Mouse (Mus musculus) embryonic facial prominence, embryonic 15.5 days (tissue): Measurements from ENCODE around the gene Cmtm4. TPM values are rescaled to one million over a fixed set of nuclear protein-coding genes. Genes with fewer than 3 reads are reported as not detected.

Experiments
- ATAC-seq: fragments of 200-750 bp; cut with Nextera tagmentation; 2 replicates; pipeline ENCODE4 v1.8.0; 2017; ENCODE audit warnings: low read depth, moderate TSS enrichment; ENCODE audit not compliant: insufficient number of reproducible peaks, low FRiP score, low TSS enrichment
- H3K27ac ChIP-seq: fragments of 300-500 bp; sonication (generic); replicated peaks from 2 replicates; pipeline ENCODE4 v1.5.1; 2015; ENCODE audit warnings: mild to moderate bottlenecking, inconsistent platforms
- H3K27me3 ChIP-seq: fragments of 300-500 bp; sonication (generic); 2 replicates; pipeline ENCODE4 v1.6.1; 2015; ENCODE audit warnings: inconsistent platforms
- H3K36me3 ChIP-seq: fragments of 300-500 bp; sonication (generic); 2 replicates; pipeline ENCODE4 v1.6.1; 2015; ENCODE audit warnings: mild to moderate bottlenecking, inconsistent platforms
- H3K4me1 ChIP-seq: fragments of 300-500 bp; sonication (generic); 2 replicates; pipeline ENCODE4 v1.6.1; 2015; ENCODE audit warnings: inconsistent platforms
- H3K4me2 ChIP-seq: fragments of 300-500 bp; sonication (generic); replicated peaks from 2 replicates; pipeline ENCODE4 v1.6.1; 2015; ENCODE audit warnings: mild to moderate bottlenecking, inconsistent platforms
- H3K4me3 ChIP-seq: fragments of 300-500 bp; sonication (generic); replicated peaks from 2 replicates; pipeline ENCODE4 v1.5.1; 2015; ENCODE audit warnings: mild to moderate bottlenecking, inconsistent platforms
- H3K9ac ChIP-seq: fragments of 300-500 bp; sonication (generic); 2 replicates; pipeline ENCODE4 v1.6.1; 2015; ENCODE audit warnings: inconsistent platforms
- H3K9me3 ChIP-seq: fragments of 300-500 bp; sonication (generic); replicated peaks from 2 replicates; pipeline ENCODE4 v1.6.1; 2016; ENCODE audit warnings: inconsistent platforms
- WGBS: fragments of 180-500 bp; shearing (Covaris S2); methylation state at CpG from one replicate; pipeline ENCODE4 v1.1.7; 2015; 5-methylcytosine and 5-hydroxymethylcytosine counted together
- polyA plus RNA-seq: library from polyadenylated mRNA; unstranded; fragments of >200 nt; fragmentation: Nextera tagmentation; extraction: Ambion mirVana; gene quantifications from 2 replicates; pipeline ENCODE4 v1.2.1, GENCODE M21; 2015

Cmtm4 gene
- polyA plus RNA-seq, 1 experiment from 2014 or later, result 2.9 TPM

DNA sequence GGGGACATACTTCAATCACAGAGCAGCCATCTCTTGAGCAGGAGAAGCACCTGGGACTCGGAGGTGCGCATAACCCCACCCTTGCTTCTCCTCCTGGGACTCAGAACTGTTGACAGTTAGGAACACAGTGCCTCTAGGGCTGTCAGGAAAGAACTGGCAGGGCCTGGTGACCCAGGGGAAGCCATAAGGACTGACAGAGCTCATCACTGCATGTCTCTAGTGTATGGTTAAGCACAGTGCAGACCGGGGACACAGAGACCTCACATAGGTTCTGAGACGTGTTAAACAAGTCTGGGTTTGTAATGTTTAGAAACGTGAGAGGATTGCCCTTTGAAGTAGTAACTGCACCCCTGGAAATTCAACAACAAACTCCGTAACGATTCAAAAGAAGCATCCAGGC lies 8.1 kb downstream of the Cmtm4 start:
- Histone ChIP-seq H3K27ac (no peak overlapping the region; the same call in 1 of the 2 replicates), H3K27me3 (no peaks in the 10 kb centered on the region), H3K4me1 (peaks cover 45% of the 10 kb centered on the region), H3K4me2 (no peak overlapping the region), H3K36me3 (no peaks in the 10 kb centered on the region), H3K9ac (no peak overlapping the region), H3K4me3 (no peak overlapping the region), H3K9me3 (no peaks in the 10 kb centered on the region)
- ATAC-seq, result peak; percentile 73; the same call in 1 of the 2 replicates
- 41% methylated on average over 7 of the region's 7 CpGs for WGBS

DNA sequence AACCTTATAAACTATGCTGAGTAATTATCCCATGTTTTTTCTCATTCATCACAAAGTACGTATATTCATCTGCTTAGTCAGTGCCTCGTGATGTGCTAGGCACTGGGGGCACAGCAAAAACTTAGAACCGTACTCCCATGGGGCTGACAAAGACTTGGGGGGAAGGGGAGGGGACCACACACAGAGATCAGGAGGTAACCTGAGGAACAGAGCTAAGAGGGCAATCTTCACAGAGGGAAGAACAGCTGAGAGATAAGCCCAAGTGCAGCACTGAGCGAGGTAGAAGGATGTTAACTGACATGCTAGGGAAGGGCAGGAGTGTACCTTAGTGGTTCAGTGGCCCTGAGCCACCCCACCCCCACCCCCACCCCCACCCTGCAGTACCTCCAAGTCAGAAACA lies 8.9 kb downstream of the Cmtm4 start:
- WGBS, result 19% methylated on average over 4 of the region's 4 CpGs
- ATAC-seq, result no peak
- no peak overlapping the region for H3K27ac ChIP-seq
- no peak overlapping the region for H3K4me2 ChIP-seq
- H3K27me3 ChIP-seq, result no peaks in the 10 kb centered on the region
- no peaks in the 10 kb centered on the region for H3K9me3 ChIP-seq
- no peaks in the 10 kb centered on the region for H3K36me3 ChIP-seq
- peaks cover 53% of the 10 kb centered on the region for H3K4me1 ChIP-seq
- H3K9ac ChIP-seq, result no peak overlapping the region
- H3K4me3 ChIP-seq, result no peak overlapping the region

DNA sequence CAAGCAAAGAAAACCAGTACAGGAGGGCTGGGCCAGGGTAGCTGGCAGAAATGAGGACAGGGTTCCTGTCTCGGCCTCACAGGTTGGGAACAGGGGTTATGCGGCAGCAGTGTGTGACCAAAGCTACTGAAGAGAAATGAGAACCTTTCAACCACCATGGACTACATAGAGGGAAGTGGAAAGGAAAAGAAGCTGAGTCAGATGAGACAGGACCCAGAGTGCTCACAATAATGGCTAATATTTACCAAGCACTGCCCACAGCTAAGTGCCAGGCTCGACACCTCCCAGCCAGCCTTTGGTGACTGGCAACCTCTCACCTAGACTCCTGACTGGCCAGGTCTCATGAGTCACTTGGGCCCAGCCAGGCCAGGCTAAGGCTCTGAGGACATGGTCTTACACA lies 11.6 kb downstream of the Cmtm4 start:
- 88% methylated on average over 3 of the region's 3 CpGs for WGBS
- peaks cover 56% of the 10 kb centered on the region for H3K4me1 ChIP-seq
- no peaks in the 10 kb centered on the region for H3K9me3 ChIP-seq
- ATAC-seq, result no peak
- H3K9ac ChIP-seq, result no peak overlapping the region
- no peak overlapping the region for H3K4me3 ChIP-seq
- no peak overlapping the region for H3K4me2 ChIP-seq
- no peaks in the 10 kb centered on the region for H3K36me3 ChIP-seq
- H3K27ac ChIP-seq, result no peak overlapping the region
- no peaks in the 10 kb centered on the region for H3K27me3 ChIP-seq

DNA sequence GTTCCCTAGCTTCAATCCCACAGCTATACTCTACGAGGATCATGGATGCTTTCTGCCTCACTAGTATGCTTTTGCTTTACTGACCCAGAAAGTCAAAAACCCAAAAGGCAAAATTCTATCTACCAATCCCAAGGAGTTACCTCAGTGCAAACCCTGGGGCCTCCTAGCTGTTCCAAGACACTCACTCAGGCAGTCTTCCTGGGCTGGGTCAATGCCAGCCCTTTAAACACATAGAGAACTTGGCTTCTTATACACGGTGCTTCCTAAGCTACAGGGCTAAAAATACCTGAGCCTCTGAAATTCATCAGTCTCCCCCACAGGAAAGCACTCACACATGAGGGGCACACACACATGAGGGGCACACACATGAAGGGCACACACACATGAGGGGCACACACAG lies 12.3 kb downstream of the Cmtm4 start:
- no peaks in the 10 kb centered on the region for H3K36me3 ChIP-seq
- no peaks in the 10 kb centered on the region for H3K9me3 ChIP-seq
- H3K9ac ChIP-seq, result no peak overlapping the region
- no peak overlapping the region for H3K4me3 ChIP-seq
- peaks cover 56% of the 10 kb centered on the region for H3K4me1 ChIP-seq
- H3K27me3 ChIP-seq, result no peaks in the 10 kb centered on the region
- ATAC-seq, result no peak
- H3K4me2 ChIP-seq, result no peak overlapping the region
- H3K27ac ChIP-seq, result no peak overlapping the region; the same call in 1 of the 2 replicates
- 39% methylated on average over 2 of the region's 2 CpGs for WGBS

DNA sequence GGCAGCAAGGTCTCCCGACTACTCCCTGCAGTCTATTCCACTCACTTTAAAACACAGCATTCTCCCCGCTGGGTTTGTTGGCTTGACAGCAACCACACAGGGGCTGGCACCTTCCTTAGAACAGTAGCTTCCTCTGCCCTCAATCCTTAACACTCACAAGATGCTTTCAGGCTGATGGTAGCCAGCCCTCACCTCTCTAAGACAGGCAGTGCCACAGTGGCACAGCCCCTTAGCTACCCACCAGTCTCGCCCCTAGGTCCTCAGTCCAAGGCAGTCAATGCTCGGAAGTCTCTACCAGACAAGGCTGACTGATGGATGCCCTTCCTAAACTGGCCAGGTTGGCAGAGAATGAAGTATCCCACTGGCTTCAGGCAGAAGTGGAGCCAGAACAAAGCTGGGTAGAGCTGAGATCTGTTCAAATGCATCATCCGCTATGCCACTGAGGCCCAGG lies 14.6 kb downstream of the Cmtm4 start:
- H3K4me3 ChIP-seq, result no peak overlapping the region
- 78% methylated on average over 5 of the region's 5 CpGs for WGBS
- H3K4me2 ChIP-seq, result no peak overlapping the region
- no peak for ATAC-seq
- no peak overlapping the region for H3K27ac ChIP-seq
- H3K4me1 ChIP-seq, result peaks cover 44% of the 10 kb centered on the region
- H3K36me3 ChIP-seq, result no peaks in the 10 kb centered on the region
- H3K9ac ChIP-seq, result no peak overlapping the region
- no peaks in the 10 kb centered on the region for H3K27me3 ChIP-seq
- no peaks in the 10 kb centered on the region for H3K9me3 ChIP-seq

DNA sequence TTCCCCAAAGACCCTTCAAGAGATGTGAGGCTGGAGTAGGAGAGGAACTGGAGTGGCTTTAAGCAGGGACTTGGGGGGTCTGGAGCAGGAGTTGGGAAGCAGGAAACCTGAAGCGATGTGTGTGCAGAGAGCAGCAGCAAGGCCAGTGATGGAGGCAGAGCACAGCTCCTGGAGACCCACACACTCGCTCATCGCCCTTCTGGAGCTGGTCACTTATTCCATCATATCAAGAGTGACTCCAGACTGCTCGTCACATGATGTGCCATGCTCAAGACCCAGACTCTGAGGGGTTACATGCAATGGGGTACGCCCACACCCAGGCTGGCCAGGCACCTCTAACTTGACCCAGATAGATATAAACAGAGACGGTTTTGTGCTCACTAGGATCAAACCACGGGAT lies 15.3 kb downstream of the Cmtm4 start:
- no peaks in the 10 kb centered on the region for H3K9me3 ChIP-seq
- H3K4me2 ChIP-seq, result no peak overlapping the region
- no peaks in the 10 kb centered on the region for H3K27me3 ChIP-seq
- H3K9ac ChIP-seq, result no peak overlapping the region
- ATAC-seq, result no peak
- H3K36me3 ChIP-seq, result no peaks in the 10 kb centered on the region
- WGBS, result 85% methylated on average over 7 of the region's 7 CpGs
- H3K4me3 ChIP-seq, result no peak overlapping the region
- peaks cover 44% of the 10 kb centered on the region for H3K4me1 ChIP-seq
- no peak overlapping the region for H3K27ac ChIP-seq

DNA sequence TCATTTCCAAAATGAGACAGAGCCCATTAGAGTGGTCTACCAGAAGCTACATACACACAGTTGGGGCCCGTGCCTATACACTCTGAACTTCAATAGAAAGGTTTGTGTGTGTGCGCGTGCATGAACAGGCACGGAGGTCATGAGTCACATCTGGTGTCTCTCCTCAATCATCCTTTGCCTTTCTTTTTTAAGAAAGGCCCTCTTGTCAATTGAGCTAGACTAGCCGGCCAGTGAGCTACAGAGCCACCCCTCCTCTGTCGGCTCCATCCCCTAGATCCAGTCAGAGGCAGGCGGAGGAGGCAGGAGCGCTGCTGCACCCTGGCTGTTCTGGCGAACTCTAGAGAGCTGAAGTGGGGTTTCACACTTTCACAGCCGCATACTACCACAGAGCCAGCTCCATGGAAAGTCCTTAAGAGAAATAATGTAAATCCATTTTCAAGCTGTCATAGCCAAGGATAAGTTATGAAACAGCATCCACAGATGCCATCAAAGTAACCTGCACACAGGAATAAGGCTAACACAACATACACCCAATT lies 16.2 kb downstream of the Cmtm4 start:
- ATAC-seq, result no peak
- no peaks in the 10 kb centered on the region for H3K36me3 ChIP-seq
- H3K9me3 ChIP-seq, result no peaks in the 10 kb centered on the region
- 46% methylated on average over 10 of the region's 10 CpGs for WGBS
- H3K4me2 ChIP-seq, result no peak overlapping the region
- no peak overlapping the region for H3K9ac ChIP-seq
- H3K4me1 ChIP-seq, result peaks cover 48% of the 10 kb centered on the region
- no peak overlapping the region for H3K4me3 ChIP-seq
- no peaks in the 10 kb centered on the region for H3K27me3 ChIP-seq
- no peak overlapping the region for H3K27ac ChIP-seq

DNA sequence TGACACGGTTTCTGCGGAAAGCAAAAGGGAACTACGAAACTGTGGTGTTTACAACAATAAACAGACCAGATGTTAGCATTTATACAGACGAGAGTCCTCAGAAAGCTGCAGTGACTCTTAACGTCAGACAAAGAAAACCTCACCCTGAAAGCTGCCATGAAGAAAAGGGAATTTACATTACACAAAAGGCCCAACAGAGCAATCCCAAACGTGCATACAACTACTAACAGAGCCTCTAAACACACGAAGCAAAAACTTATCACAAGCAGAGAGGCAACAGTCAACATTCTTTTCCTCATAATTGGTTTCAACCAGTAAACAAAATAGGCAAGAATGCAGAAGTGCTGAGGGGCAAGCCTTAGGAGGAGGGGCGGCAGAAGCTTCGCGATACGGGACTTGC lies 18.9 kb downstream of the Cmtm4 start:
- Histone ChIP-seq H3K27ac (peak overlapping the region; percentile 12; the same call in 1 of the 2 replicates), H3K36me3 (no peaks in the 10 kb centered on the region), H3K9ac (no peak overlapping the region), H3K27me3 (no peaks in the 10 kb centered on the region), H3K4me3 (no peak overlapping the region), H3K9me3 (no peaks in the 10 kb centered on the region), H3K4me1 (peaks cover 32% of the 10 kb centered on the region), H3K4me2 (no peak overlapping the region)
- no peak for ATAC-seq
- WGBS, result 36% methylated on average over 11 of the region's 11 CpGs

DNA sequence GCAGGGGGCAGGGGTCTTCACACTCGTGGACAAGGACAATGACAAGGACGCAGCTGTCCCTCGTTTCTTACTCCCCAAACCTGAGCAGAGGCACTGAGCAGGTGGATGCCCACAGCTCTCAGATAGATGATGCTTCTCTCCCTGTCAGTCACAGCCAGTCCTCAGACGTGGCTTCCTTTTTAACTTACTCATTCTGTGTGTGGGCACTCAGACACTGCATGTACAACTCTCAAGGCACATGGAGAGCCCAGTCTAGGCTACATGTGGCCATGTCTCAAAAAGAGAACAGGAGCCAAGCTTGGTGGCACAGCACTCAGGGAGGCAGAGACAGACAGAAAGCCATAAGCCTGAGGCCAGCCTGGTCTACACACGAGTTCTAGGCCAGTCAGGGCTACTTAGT lies 19.6 kb downstream of the Cmtm4 start:
- peak overlapping the region; percentile 73 for H3K27ac ChIP-seq
- H3K4me3 ChIP-seq, result no peak overlapping the region
- no peaks in the 10 kb centered on the region for H3K36me3 ChIP-seq
- no peak for ATAC-seq
- no peaks in the 10 kb centered on the region for H3K27me3 ChIP-seq
- H3K4me2 ChIP-seq, result no peak overlapping the region
- H3K4me1 ChIP-seq, result peaks cover 29% of the 10 kb centered on the region
- H3K9ac ChIP-seq, result no peak overlapping the region
- H3K9me3 ChIP-seq, result no peaks in the 10 kb centered on the region
- WGBS, result 68% methylated on average over 5 of the region's 5 CpGs

DNA sequence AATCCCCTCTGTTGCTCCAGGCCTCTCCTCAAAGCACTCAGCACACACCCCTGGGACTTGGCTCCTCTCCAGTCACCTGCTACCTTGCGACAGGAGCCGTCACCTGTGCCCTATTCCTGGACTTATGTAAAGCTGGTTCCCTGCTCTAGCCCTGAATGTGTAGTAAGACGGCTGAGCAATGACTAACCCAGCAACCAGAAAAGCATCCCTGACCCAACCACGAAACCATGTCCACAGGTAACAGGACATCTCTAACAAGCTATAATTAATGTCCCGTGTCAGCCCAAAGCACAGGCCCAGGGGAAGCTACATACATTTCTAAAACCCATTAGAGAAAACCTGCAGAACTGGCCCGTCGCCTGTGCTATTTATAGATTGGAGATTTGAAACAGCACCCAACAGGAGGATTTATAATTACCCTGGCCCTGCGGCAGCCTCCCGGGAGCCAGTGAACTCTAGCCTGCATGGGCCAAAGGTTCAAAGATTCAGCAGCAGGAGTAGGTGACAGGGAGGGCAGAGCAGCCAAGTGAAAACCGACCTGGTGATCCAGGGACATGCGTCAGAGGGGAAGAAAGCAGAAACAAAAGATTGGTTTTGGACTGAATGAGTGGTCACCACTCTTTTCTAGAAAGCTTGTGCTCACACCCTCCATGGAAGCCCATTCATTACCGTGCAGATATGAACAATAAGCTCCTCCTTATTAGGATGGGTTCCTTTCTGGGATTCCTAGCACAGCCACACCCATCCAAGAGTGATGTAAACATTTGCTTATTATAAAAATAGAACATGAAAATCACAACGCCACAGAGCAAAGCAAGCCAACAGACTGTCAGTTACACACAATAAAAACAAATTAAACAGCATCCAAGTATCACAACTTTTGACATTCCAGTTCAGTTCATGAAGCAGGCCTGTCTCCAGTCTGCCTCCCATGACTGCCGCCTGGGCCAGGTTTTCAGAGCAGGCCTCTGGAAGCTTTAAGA lies 20.5 kb downstream of the Cmtm4 start:
- 41% methylated on average over 14 of the region's 14 CpGs for WGBS
- no peaks in the 10 kb centered on the region for H3K9me3 ChIP-seq
- H3K4me1 ChIP-seq, result peaks cover 30% of the 10 kb centered on the region
- H3K9ac ChIP-seq, result no peak overlapping the region
- H3K36me3 ChIP-seq, result no peaks in the 10 kb centered on the region
- H3K4me3 ChIP-seq, result no peak overlapping the region
- 0 out of 2 replicates have a peak overlapping the region, but pooled peaks have one; percentile 4 for H3K4me2 ChIP-seq
- no peaks in the 10 kb centered on the region for H3K27me3 ChIP-seq
- H3K27ac ChIP-seq, result peak overlapping the region; percentile 73
- peak; percentile 52 for ATAC-seq

DNA sequence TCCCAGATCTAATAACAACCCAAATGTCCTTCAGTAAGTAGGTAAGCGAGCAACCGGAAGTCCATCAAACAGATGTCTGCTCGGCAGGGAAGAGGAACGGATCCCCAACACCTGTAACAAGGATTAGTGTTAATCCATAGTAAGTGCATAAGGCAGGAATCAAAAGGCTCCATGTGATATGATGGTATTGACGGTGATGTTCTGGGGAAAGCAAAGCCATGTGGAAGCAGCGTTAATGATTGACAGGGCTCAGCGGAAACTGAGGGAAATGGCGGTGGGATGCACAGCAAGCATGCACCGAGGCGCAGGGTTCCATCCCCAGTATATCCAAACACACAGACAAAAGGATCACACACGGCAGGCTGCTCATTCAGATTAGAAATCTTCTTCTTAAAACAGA lies 21.3 kb downstream of the Cmtm4 start:
- H3K36me3 ChIP-seq, result no peaks in the 10 kb centered on the region
- ATAC-seq, result no peak
- H3K4me3 ChIP-seq, result no peak overlapping the region
- no peak overlapping the region for H3K27ac ChIP-seq
- no peak overlapping the region for H3K4me2 ChIP-seq
- no peaks in the 10 kb centered on the region for H3K9me3 ChIP-seq
- peaks cover 39% of the 10 kb centered on the region for H3K4me1 ChIP-seq
- no peaks in the 10 kb centered on the region for H3K27me3 ChIP-seq
- 55% methylated on average over 11 of the region's 11 CpGs for WGBS
- H3K9ac ChIP-seq, result no peak overlapping the region
